Mouse (Mus musculus) lung, postnatal 0 days (tissue): Measurements from ENCODE around the gene 1700066M21Rik.

Experiments used
- CTCF ChIP-seq: IDR thresholded peaks from 2 replicates; pipeline ENCODE4 v1.5.1; 2016; ENCODE audit warnings: antibody characterized with exemption, mild to moderate bottlenecking
- EP300 ChIP-seq: IDR thresholded peaks from 2 replicates; pipeline ENCODE4 v1.6.1; 2016; ENCODE audit warnings: antibody characterized with exemption, mild to moderate bottlenecking, control low read depth

- no peak for TF ChIP-seq CTCF
- TF ChIP-seq EP300 = no peak
Observed at GRCm38 (mm10) chr1:57335200-57335599, 42.2 kb upstream of the 1700066M21Rik start.
